Mouse (Mus musculus) thymus, adult 18-20 months (tissue): ENCODE data around the gene Ctcf.

Source experiments
- DNase-seq, 2 experiments: peaks; one replicate each; pipeline ENCODE4 v3.0.0; 2022; ENCODE audit warnings: mixed read lengths in 2 of 2

Ctcf gene

GRCm38 (mm10) chr8:105704146-105704812 is 67.9 kb downstream of the Ctcf start:
- DNase-seq = no peak

- DNase-seq = no peak
These were observed 68.6 kb downstream of the Ctcf start for GRCm38 (mm10) chr8:105704955-105705354.

DNA sequence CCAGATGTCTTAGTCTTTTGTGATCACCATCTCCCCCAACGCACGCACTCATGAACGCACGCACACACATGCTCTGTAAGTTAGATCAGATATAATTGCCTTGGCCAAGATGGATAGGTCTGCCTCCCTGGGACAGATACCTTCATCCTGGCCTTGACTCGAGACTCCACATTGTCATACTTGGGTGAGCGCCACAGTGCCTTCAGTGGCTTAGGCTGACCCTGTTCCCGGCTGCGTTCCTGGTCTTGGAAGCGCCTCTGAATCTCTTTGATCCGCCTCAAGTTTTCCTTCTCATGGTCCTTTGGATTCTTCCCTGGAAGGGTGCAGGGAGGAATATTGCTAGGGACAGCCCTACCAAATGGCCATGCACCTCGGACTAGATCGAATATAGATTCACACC is 70.1 kb downstream of the Ctcf start:
- DNase-seq = peak in 1 of 2 experiments; percentile 8

- peak; percentile 77 to 87 for DNase-seq
These were observed 71.4 kb downstream of the Ctcf start, which contains the start of the genes 4933405L10Rik and Enkd1 for GRCm38 (mm10) chr8:105707498-105708403. Gene 4933405L10Rik (plus strand): TSS chr8:105707655. Gene Enkd1 (minus strand): TSS chr8:105708210.

DNA sequence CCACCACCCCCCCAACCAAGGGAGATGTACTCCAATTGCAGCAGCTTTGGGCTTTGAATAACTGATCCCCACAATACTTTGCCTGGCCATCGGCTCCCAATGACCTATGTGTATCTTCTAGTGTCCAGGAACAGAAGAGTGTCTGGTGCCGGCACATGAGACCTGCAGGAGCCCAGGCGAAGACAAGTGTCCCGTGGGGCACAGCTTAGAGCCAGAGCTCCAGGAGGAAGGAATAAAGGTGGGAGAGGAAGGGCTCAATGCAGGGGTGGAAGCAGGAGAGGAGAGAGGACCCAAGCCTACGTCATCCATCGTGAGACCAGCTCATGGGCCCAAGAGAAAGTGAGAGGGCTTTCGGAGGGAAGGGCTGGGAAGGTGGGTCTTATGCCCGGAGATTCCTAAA is 72.3 kb downstream of the Ctcf start:
- peak in 1 of 2 experiments; percentile 18 for DNase-seq

DNA sequence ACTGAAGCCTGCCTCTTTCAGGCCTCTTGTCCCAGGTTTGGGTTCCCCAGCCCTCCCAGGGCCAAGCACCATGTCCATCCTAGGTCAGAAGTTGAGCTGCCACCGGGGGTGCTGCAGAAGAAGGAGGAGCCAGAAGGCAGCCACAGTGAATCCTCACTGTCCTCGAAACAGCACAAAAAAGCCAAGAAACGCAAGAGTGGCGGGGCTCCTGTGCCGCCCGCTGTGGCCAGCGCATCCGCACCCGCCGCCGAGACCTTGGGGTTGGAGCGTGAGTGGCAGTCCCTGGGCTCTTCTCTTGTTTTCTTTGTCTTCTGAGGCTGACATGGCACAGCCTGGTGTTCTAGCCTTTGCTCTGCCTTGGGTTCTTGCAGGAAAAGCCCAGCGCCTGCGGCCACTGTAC is 72.9 kb downstream of the Ctcf start:
- peak in 1 of 2 experiments; percentile 10 for DNase-seq

DNA sequence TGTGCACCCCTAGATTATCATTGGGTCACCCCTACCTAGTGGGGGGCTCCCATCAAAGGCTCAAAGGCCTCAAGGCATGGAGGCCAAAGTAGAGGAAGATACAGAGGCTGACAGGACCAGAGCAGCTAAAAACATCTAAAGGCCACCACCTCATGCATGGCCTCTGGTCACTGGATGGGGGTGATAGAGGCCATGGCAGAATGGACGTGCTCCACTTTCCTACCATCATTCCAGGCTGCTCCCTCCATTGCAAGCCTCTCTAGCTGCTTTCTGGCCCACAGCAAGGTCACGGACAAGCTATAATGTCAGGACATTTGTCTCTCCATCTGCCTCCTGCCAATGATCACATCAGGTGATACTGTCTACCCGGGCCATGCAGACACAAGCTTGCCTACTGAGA is 75.9 kb downstream of the Ctcf start:
- DNase-seq = no peak

DNA sequence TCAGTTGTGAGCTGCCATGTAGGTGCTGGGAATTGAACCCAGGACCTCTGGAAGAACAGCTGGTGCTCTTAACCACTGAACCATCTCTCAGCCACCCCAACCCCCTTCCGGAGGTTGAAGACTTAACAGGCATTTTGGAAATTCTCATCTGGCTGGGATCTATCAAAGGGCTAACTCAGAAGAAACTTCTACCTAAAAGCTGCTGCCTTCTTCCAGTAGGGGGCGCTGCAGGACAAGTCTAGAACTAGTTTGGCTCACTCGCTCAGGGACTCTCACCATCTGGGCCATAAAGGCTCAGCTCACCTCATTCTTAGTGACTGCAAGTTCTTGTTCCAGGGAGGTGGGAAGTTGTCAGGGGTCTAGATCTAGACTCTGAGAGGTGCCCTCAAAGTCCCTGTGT is 77.8 kb downstream of the Ctcf start:
- DNase-seq = peak; percentile 65 to 77

DNA sequence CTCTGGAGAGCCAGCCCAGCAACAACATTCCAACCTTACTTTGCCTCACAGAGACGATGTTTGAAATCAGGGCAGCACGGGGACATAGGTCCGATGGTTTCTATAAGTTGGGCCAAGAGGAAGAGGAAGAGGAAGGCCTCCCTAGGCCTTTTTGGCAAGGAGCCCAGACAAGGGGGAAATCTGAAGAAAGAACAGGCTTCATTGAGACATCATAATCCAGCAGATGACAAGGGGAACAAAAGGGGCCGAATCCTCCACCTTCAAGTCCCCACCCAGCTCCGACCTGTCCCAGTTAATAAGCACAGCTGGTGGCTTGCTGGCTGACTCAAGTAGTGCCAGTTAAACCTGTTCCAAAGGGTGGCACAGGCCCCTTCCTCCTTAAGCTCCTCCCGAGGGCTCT is 78.7 kb downstream of the Ctcf start:
- peak in 1 of 2 experiments; percentile 7 for DNase-seq

DNA sequence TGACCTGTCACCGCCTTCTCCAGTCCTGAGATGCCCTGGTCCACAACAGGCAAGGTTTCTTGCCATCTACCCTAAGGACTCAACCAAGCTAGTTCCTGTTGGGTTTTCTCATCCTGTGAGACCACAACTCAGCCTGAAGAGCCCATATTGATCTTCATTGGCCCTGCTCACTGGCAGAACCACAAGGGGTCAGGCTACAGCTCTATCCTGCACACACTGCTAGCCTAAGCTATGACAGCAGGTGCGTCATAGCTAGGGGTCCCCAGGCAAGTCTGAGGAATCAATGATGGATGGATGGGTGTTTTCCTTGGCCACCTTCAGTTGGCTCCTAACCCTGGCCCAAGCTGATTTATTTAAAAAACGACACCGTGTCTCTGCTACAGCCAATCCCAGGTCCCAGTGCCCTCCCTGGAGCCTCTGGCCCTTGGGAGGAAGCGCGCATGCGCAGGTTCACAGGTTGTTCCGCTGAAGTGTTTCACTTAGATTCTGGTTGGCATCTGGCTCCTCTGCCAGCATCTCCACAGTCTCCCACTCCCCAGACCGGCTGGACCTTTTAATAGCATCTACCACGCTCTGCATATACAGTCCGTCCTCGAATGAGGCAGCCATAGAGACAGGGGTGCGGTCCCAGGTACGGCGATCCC is 80.1 kb downstream of the Ctcf start:
- no peak for DNase-seq

DNA sequence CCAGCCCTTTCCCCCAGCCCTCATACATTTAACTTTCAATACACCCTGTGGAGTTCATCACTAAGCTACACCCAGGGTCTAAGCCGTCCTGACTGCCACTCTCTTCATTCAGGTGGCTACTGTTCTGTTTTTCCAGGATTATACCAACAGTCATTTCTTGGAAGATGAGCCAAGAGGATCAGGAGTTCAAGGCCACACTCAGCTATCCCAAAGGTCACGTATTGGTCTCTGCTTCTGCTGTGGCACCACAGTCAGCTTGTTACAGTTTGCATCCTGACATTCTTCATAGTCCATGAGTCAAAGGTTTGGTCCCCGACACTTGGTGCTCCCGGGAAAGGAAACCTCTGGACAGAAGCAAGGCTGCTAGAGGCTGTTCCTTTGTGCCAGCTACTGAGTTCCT is 83.3 kb downstream of the Ctcf start:
- no peak for DNase-seq

- DNase-seq = no peak
These were observed 86.5 kb downstream of the Ctcf start for GRCm38 (mm10) chr8:105722861-105723260.

- DNase-seq = no peak
These were observed 89.4 kb downstream of the Ctcf start for GRCm38 (mm10) chr8:105725726-105726125.

DNA sequence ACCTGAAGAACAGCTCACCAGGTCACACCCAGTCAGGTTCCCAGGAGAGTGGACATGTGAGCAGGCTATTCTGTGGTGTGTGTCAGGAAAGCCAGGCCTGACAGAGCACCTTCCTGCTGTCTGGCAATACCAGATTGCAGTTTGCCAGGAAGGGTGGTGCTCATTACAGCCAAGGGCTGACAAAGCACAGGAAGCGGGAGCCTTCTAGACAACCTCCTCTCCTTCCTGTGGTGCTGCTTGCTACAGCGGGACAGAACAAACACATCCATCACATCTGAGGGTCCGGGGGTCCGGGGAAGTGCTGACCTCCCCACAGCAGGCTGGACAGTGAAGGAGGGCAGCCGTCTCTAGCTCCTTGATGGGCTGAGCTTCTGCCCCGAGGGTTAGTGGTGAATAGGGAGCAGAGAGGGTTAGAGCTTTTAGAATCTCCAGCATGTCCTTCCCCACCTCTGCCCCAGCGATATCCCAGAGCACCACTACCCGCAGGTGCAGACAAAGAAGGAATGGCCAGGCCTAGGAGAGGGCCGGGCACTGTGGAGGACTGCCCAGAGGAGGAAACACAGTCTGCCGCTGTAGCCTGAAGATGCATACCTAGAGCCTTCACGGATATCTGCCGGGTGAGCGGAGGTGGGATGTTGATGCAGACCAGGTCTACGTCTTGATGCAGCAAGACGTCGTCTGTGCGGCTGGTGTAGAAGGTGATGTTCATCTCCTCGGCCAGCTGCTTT is 91.2 kb downstream of the Ctcf start:
- no peak for DNase-seq

GRCm38 (mm10) chr8:105732186-105732585 is 95.8 kb downstream of the Ctcf start:
- DNase-seq = no peak
